Mouse (Mus musculus): Measurements from ENCODE around the gene Akt2. TPM values are rescaled to one million over a fixed set of nuclear protein-coding genes. Genes with fewer than 3 reads are reported as not detected.

Akt2 gene
- polyA plus RNA-seq, 1 experiment from 2014 or later: 114 TPM

- DNase-seq (ENCODE audit: low spot score) (no peak), ATAC-seq (ENCODE audit: low read depth) (peak; percentile 37; the same call in 1 of the 2 replicates)
- peaks cover 12% of the 10 kb centered on the region; the same call in 1 of the 2 replicates for H3K4me1 ChIP-seq (ENCODE audit: control insufficient read depth, insufficient read depth, low read length)
- H3K4me3 ChIP-seq (ENCODE audit: low read depth, low read length): no peak overlapping the region
- H3K36me3 ChIP-seq (ENCODE audit: control insufficient read depth, insufficient read depth, low read length): peaks cover 41% of the 10 kb centered on the region
- H3K27ac ChIP-seq (replicated peaks; ENCODE audit: low read depth, low read length): peak overlapping the region; percentile 11; the same call in 1 of the 2 replicates
- H3K9me3 ChIP-seq (ENCODE audit: control insufficient read depth, low read length): no peaks in the 10 kb centered on the region
- no peak overlapping the region for H3K9ac ChIP-seq (ENCODE audit: low read depth, low read length)
- no peak overlapping the region for H3K4me2 ChIP-seq (ENCODE audit: low read depth, low read length)
- WGBS: 49% methylated on average over 10 of the region's 10 CpGs
- no peaks in the 10 kb centered on the region for H3K27me3 ChIP-seq (replicated peaks; ENCODE audit: control insufficient read depth, insufficient read depth, low read length)
Observed at GRCm38 (mm10) chr7:27606481-27607254, 15.3 kb downstream of the Akt2 start.

GRCm38 (mm10) chr7:27607580-27607979, 16.2 kb downstream of the Akt2 start:
- Histone ChIP-seq H3K9me3 (ENCODE audit: control insufficient read depth, low read length) (no peaks in the 10 kb centered on the region), H3K4me2 (ENCODE audit: low read depth, low read length) (no peak overlapping the region), H3K36me3 (ENCODE audit: control insufficient read depth, insufficient read depth, low read length) (peaks cover 43% of the 10 kb centered on the region), H3K27ac (replicated peaks; ENCODE audit: low read depth, low read length) (0 out of 2 replicates have a peak overlapping the region, but pooled peaks have one; percentile 11), H3K4me3 (ENCODE audit: low read depth, low read length) (no peak overlapping the region), H3K9ac (ENCODE audit: low read depth, low read length) (no peak overlapping the region), H3K4me1 (ENCODE audit: control insufficient read depth, insufficient read depth, low read length) (peaks cover 6% of the 10 kb centered on the region; the same call in 1 of the 2 replicates), H3K27me3 (replicated peaks; ENCODE audit: control insufficient read depth, insufficient read depth, low read length) (no peaks in the 10 kb centered on the region)
- DNase-seq (ENCODE audit: low spot score) (no peak), ATAC-seq (ENCODE audit: low read depth) (0 out of 2 replicates have a peak, but pooled peaks have one; percentile 38)
- 51% methylated on average over 5 of the region's 5 CpGs for WGBS

GRCm38 (mm10) chr7:27608130-27608529, 16.8 kb downstream of the Akt2 start:
- H3K27me3 ChIP-seq (replicated peaks; ENCODE audit: control insufficient read depth, insufficient read depth, low read length): no peaks in the 10 kb centered on the region
- DNase-seq (ENCODE audit: low spot score): no peak
- ATAC-seq (ENCODE audit: low read depth): no peak
- 90% methylated on average over 3 of the region's 3 CpGs for WGBS
- H3K4me1 ChIP-seq (ENCODE audit: control insufficient read depth, insufficient read depth, low read length): peaks cover 6% of the 10 kb centered on the region; the same call in 1 of the 2 replicates
- no peak overlapping the region for H3K4me2 ChIP-seq (ENCODE audit: low read depth, low read length)
- H3K9ac ChIP-seq (ENCODE audit: low read depth, low read length): no peak overlapping the region
- H3K9me3 ChIP-seq (ENCODE audit: control insufficient read depth, low read length): no peaks in the 10 kb centered on the region
- H3K27ac ChIP-seq (replicated peaks; ENCODE audit: low read depth, low read length): no peak overlapping the region
- H3K4me3 ChIP-seq (ENCODE audit: low read depth, low read length): no peak overlapping the region
- H3K36me3 ChIP-seq (ENCODE audit: control insufficient read depth, insufficient read depth, low read length): peaks cover 37% of the 10 kb centered on the region

GRCm38 (mm10) chr7:27609285-27609684, 17.9 kb downstream of the Akt2 start:
- Histone ChIP-seq H3K4me1 (ENCODE audit: control insufficient read depth, insufficient read depth, low read length) (no peaks in the 10 kb centered on the region), H3K4me3 (ENCODE audit: low read depth, low read length) (no peak overlapping the region), H3K27me3 (replicated peaks; ENCODE audit: control insufficient read depth, insufficient read depth, low read length) (no peaks in the 10 kb centered on the region), H3K36me3 (ENCODE audit: control insufficient read depth, insufficient read depth, low read length) (peaks cover 35% of the 10 kb centered on the region), H3K4me2 (ENCODE audit: low read depth, low read length) (no peak overlapping the region), H3K9me3 (ENCODE audit: control insufficient read depth, low read length) (no peaks in the 10 kb centered on the region), H3K27ac (replicated peaks; ENCODE audit: low read depth, low read length) (no peak overlapping the region), H3K9ac (ENCODE audit: low read depth, low read length) (no peak overlapping the region)
- WGBS: 96% methylated on average over 4 of the region's 4 CpGs
- DNase-seq (ENCODE audit: low spot score) (no peak), ATAC-seq (ENCODE audit: low read depth) (no peak)

GRCm38 (mm10) chr7:27609688-27610087, 18.3 kb downstream of the Akt2 start:
- H3K4me3 ChIP-seq (ENCODE audit: low read depth, low read length): no peak overlapping the region
- DNase-seq (ENCODE audit: low spot score) (no peak), ATAC-seq (ENCODE audit: low read depth) (no peak)
- H3K4me1 ChIP-seq (ENCODE audit: control insufficient read depth, insufficient read depth, low read length): no peaks in the 10 kb centered on the region
- no peaks in the 10 kb centered on the region for H3K9me3 ChIP-seq (ENCODE audit: control insufficient read depth, low read length)
- no peaks in the 10 kb centered on the region for H3K27me3 ChIP-seq (replicated peaks; ENCODE audit: control insufficient read depth, insufficient read depth, low read length)
- no peak overlapping the region for H3K9ac ChIP-seq (ENCODE audit: low read depth, low read length)
- H3K36me3 ChIP-seq (ENCODE audit: control insufficient read depth, insufficient read depth, low read length): peaks cover 35% of the 10 kb centered on the region
- no peak overlapping the region for H3K4me2 ChIP-seq (ENCODE audit: low read depth, low read length)
- WGBS: 84% methylated on average over 2 of the region's 2 CpGs
- no peak overlapping the region for H3K27ac ChIP-seq (replicated peaks; ENCODE audit: low read depth, low read length)

- peaks cover 35% of the 10 kb centered on the region for H3K36me3 ChIP-seq (ENCODE audit: control insufficient read depth, insufficient read depth, low read length)
- ATAC-seq (ENCODE audit: low read depth): no peak
- H3K9ac ChIP-seq (ENCODE audit: low read depth, low read length): no peak overlapping the region
- no peaks in the 10 kb centered on the region for H3K4me1 ChIP-seq (ENCODE audit: control insufficient read depth, insufficient read depth, low read length)
- WGBS: 96% methylated on average over 3 of the region's 3 CpGs
- no peaks in the 10 kb centered on the region for H3K27me3 ChIP-seq (replicated peaks; ENCODE audit: control insufficient read depth, insufficient read depth, low read length)
- no peak overlapping the region for H3K4me3 ChIP-seq (ENCODE audit: low read depth, low read length)
- H3K4me2 ChIP-seq (ENCODE audit: low read depth, low read length): no peak overlapping the region
- no peaks in the 10 kb centered on the region for H3K9me3 ChIP-seq (ENCODE audit: control insufficient read depth, low read length)
- DNase-seq (ENCODE audit: low spot score): no peak
- H3K27ac ChIP-seq (replicated peaks; ENCODE audit: low read depth, low read length): no peak overlapping the region
Observed at GRCm38 (mm10) chr7:27610370-27610769, 19.0 kb downstream of the Akt2 start.

- no peak overlapping the region for H3K4me3 ChIP-seq (ENCODE audit: low read depth, low read length)
- ATAC-seq (ENCODE audit: low read depth) (no peak), DNase-seq (ENCODE audit: low spot score) (no peak)
- 93% methylated on average over 5 of the region's 5 CpGs for WGBS
- H3K27me3 ChIP-seq (replicated peaks; ENCODE audit: control insufficient read depth, insufficient read depth, low read length): no peaks in the 10 kb centered on the region
- no peak overlapping the region for H3K27ac ChIP-seq (replicated peaks; ENCODE audit: low read depth, low read length)
- H3K4me2 ChIP-seq (ENCODE audit: low read depth, low read length): no peak overlapping the region
- peaks cover 37% of the 10 kb centered on the region for H3K36me3 ChIP-seq (ENCODE audit: control insufficient read depth, insufficient read depth, low read length)
- no peaks in the 10 kb centered on the region for H3K4me1 ChIP-seq (ENCODE audit: control insufficient read depth, insufficient read depth, low read length)
- no peak overlapping the region for H3K9ac ChIP-seq (ENCODE audit: low read depth, low read length)
- H3K9me3 ChIP-seq (ENCODE audit: control insufficient read depth, low read length): no peaks in the 10 kb centered on the region
Observed at GRCm38 (mm10) chr7:27610871-27611270, 19.5 kb downstream of the Akt2 start.

- H3K27me3 ChIP-seq (replicated peaks; ENCODE audit: control insufficient read depth, insufficient read depth, low read length): no peaks in the 10 kb centered on the region
- DNase-seq (ENCODE audit: low spot score) (no peak), ATAC-seq (ENCODE audit: low read depth) (no peak)
- no peak overlapping the region for H3K4me2 ChIP-seq (ENCODE audit: low read depth, low read length)
- no peaks in the 10 kb centered on the region for H3K4me1 ChIP-seq (ENCODE audit: control insufficient read depth, insufficient read depth, low read length)
- H3K9me3 ChIP-seq (ENCODE audit: control insufficient read depth, low read length): no peaks in the 10 kb centered on the region
- H3K4me3 ChIP-seq (ENCODE audit: low read depth, low read length): no peak overlapping the region
- no peak overlapping the region for H3K27ac ChIP-seq (replicated peaks; ENCODE audit: low read depth, low read length)
- H3K36me3 ChIP-seq (ENCODE audit: control insufficient read depth, insufficient read depth, low read length): peaks cover 58% of the 10 kb centered on the region
- WGBS: 85% methylated on average over 4 of the region's 4 CpGs
- no peak overlapping the region for H3K9ac ChIP-seq (ENCODE audit: low read depth, low read length)
Observed at GRCm38 (mm10) chr7:27612940-27613339, 21.6 kb downstream of the Akt2 start.

Data from embryonic facial prominence, embryonic 14.5 days (tissue).